Mouse (Mus musculus) brain, embryonic 14.5 days (tissue): Measurements from ENCODE around the gene Pkd1l1. TPM values are rescaled to one million over a fixed set of nuclear protein-coding genes. Genes with fewer than 3 reads are reported as not detected.

Experiments
- DNase-seq: peaks from one replicate; pipeline ENCODE4 v3.0.0-alpha.2; 2011; ENCODE audit warnings: low read depth
- CTCF ChIP-seq: fragments of 200-500 bp; IDR thresholded peaks from 2 replicates; pipeline ENCODE4 v1.5.1; 2012; ENCODE audit warnings: inconsistent platforms, mild to moderate bottlenecking, moderate library complexity, borderline replicate concordance; ENCODE audit not compliant: insufficient read depth, insufficient read length; ENCODE audit errors: extremely low read depth
- POLR2A ChIP-seq: fragments of 200-500 bp; IDR thresholded peaks from 2 replicates; pipeline ENCODE4 v1.6.1; 2012; ENCODE audit warnings: mild to moderate bottlenecking, inconsistent platforms, borderline replicate concordance; ENCODE audit not compliant: poor library complexity, insufficient read depth, insufficient read length, severe bottlenecking; ENCODE audit errors: extremely low read depth
- polyA plus RNA-seq: library from polyadenylated mRNA; depleted of rRNA; stranded (reverse); fragments of >200 nt; gene quantifications from 2 replicates; pipeline ENCODE4 v1.2.3, GENCODE M21; 2012; rRNA removed

Gene Pkd1l1
- polyA plus RNA-seq, 1 experiment, result 0.10 TPM

DNA sequence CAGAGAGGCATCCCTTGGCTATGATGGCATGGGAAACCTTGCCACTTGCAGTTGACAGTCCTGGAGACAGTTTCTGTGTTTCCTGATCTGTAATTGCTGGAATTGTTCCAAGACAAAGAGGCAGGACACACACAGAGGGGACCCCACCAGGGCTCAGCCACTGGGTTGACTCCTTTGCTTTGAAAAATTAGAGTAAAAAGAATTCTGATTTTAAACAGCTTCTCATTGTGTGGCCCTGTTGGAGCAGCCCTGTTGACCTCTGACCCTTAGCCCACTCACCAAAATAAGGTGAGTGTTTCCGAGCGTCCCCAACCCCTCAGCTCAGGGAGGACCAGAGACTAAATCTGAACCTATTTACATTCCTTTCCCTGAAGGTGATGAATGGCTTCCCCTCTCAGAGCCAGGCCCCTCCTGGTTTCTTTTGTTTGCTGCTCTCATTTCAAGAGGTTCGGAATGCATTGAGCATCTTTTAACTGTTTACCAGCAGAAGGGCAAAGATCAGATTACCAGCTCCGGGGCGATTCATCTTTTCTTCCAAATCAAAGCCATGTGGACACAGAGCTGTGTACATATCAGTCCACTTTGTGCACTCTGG lies 161.5 kb downstream of the Pkd1l1 start:
- no peak for DNase-seq
- TF ChIP-seq CTCF, result no peak
- TF ChIP-seq POLR2A, result no peak

DNA sequence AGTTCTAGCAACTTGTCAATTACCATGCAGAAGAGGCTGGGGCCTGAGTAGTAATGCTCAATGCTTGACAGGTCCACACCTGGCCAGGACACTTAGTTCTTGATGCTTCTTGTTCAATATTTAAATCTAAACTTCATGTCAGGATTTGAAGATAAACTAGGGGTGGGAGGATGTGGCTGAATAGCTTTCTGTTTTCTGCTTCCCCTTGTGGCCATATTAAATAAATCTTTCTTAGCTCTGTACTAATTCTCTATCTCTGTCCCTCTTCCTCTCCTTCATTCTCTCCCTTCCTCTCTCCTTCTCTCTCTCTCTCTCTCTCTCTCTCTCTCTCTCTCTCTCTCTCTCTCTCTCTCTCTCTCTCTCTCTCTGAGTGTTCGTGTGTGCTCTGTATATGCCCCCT lies 163.4 kb downstream of the Pkd1l1 start:
- TF ChIP-seq CTCF (no peak), POLR2A (no peak)
- no peak for DNase-seq

DNA sequence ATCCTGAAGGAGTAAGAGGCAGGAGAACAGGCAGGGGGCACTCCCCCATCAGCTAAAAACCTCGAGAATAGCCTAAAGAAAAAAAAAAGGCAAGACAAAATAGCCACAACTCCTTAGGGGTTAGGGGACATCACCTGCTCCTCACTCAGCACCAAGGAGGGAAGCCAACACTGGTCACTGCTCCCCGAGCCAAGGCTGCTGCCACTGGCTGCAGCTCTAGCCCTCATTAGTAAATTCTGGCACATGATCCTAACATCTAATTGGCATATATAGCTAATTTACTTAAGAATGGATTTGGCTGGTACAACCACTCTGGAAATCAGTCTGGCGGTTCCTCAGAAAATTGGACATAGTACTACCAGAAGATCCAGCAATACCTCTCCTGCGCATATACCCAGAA lies 166.1 kb downstream of the Pkd1l1 start:
- peak; percentile 63 for DNase-seq
- TF ChIP-seq POLR2A (no peak), CTCF (no peak)

DNA sequence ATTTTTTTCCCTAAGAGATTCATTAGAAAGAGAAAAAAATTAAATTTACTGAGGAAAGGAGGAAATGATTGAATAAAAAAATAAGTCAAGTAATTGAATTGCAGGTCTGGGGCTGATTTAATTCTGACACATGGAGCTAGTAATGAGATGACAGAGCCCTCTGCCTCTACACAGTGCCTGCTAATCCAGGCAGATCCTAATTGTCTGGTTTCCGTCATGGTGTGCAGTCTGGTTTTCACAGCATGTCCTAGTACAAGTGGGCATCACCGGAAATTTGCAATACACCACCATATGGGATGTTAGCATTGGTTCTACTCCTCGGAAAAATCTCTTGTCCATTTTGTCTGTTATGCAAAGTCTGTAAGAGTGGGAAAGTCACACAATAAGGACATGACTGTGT lies 168.9 kb downstream of the Pkd1l1 start:
- TF ChIP-seq POLR2A (no peak), CTCF (no peak)
- peak; percentile 30 for DNase-seq

DNA sequence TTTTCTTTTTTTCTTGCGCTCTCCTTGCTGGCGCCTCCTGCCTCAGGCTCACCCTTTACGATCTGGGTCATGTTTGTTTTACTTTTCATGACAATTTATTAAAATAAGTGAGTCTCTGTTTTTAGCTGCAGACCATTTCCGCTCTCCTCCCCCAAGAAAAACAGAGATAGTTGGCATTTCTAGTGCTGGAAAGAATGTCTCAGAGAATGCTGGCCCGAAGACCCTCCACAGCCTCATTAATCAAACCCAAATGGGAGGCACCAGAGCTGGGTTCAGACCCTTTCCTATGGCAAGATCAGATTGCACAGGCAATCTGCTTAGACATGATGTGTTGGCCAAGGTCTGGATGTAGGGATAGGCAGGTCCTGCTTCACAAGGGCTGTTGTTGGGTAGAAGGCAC lies 175.6 kb downstream of the Pkd1l1 start:
- TF ChIP-seq CTCF (no peak), POLR2A (no peak)
- no peak for DNase-seq

DNA sequence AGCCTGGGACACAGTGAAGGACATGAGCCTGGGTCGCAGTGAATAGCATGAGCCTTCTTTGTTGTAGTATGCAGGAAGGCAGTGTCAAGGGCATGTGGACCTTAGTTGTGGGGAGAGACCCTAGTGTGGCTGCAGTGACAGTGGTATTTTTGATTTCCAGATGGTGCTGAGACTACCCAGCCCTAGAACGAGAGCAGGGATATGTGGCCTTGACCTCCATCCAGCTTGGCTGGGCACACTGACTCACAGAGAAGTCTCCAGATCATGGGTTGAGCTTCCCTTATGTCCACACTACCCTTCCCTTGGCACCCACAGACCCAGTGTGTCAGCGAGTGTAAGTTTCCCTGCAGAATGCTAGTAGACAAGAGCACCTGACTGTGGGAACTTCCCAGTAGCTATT lies 178.0 kb downstream of the Pkd1l1 start:
- DNase-seq, result no peak
- TF ChIP-seq POLR2A (no peak), CTCF (no peak)

DNA sequence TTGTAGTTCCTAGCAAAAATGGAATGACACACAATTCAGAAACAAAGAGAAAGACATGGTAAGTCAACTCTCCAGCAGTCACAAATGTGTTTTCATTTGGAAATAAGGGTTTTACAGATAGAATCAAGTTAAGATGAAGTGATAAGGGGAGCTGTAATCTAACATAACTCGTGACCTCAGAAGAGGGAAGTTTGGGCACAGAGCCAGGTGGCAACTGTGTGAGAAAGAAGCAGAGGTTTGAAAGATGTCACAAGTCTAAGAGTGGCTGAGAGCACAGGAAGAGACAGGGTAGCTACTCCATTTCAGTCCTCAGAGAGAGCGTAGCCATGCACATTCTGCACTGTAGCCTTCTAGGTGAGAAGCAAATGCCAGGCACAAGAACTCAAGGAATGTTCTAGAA lies 180.9 kb downstream of the Pkd1l1 start:
- no peak for DNase-seq
- TF ChIP-seq POLR2A (no peak), CTCF (no peak)

DNA sequence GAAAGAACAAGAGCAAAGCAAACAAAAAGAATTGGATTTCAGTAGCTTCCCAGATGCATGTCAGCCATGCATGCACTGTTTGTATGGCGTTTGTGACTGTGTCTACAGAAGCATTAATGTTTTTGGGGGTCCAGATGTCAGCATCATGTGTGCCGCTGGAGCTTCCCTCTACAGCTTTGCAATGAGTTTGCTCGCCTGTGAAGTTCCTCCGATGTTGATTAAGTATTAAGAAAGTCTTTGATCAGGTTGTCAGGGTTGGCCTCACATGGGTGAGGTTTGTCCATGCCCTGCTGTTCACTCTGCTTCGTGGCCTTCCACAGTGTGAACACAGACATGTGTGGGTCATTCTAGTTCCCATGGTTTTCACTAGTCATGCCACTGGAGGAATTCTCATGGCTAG lies 183.9 kb downstream of the Pkd1l1 start:
- no peak for DNase-seq
- no peak for TF ChIP-seq CTCF
- TF ChIP-seq POLR2A, result no peak

DNA sequence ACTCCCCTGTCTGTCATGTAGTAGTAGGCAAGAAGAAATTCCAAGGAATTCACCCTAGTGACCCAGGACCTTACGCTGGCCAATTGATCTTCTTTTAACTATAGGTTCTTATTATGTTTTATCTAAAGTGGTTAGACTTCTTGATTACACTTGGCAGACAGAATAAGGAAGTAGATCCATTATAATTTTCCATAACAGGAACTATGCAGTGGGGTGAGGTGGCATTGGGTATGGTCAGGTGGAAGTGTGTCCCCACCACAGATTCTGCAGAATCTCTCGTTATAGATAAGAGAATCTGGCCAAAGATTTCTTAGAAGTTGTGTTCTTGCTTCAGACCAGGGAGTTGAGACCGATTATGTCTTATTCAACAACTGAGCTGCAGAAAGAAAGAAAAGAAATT lies 185.5 kb downstream of the Pkd1l1 start:
- DNase-seq, result no peak
- TF ChIP-seq POLR2A (no peak), CTCF (no peak)

DNA sequence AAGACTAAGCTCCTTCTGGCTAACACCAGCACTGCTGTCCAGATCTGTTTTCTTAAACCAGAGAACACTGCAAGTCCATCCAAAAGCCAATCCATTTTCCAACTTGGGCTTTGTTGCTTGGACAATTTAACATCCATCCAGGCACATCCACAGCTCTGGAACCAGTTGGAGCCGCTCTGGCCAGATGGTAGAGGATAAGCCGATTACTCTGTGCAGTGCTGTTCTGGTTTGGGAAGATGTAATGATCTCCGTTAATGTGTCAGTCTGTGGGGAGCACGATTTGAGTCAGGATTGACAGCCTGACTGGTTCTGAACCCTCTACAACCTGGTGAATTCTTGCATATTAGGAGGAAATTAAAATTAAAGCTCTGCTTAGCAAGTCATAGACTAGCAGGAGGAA lies 188.7 kb downstream of the Pkd1l1 start:
- no peak for TF ChIP-seq POLR2A
- TF ChIP-seq CTCF, result no peak
- DNase-seq, result no peak

DNA sequence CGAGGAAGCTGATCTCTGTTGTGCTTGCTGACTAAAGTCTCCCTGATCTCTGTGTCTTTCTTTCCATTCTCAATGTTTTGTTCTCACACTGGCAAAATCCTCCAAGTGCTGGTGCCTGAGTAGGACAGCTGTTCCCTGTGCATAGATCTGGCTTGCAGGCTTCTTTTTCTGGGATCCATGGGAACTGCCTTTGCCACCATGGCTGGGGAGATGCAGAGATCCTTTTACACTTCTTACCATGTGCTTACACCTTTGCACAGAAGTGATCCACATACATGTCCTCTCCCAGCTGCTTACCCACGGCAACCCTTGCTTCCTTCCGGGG lies 191.0 kb downstream of the Pkd1l1 start:
- DNase-seq, result no peak
- TF ChIP-seq POLR2A, result no peak

DNA sequence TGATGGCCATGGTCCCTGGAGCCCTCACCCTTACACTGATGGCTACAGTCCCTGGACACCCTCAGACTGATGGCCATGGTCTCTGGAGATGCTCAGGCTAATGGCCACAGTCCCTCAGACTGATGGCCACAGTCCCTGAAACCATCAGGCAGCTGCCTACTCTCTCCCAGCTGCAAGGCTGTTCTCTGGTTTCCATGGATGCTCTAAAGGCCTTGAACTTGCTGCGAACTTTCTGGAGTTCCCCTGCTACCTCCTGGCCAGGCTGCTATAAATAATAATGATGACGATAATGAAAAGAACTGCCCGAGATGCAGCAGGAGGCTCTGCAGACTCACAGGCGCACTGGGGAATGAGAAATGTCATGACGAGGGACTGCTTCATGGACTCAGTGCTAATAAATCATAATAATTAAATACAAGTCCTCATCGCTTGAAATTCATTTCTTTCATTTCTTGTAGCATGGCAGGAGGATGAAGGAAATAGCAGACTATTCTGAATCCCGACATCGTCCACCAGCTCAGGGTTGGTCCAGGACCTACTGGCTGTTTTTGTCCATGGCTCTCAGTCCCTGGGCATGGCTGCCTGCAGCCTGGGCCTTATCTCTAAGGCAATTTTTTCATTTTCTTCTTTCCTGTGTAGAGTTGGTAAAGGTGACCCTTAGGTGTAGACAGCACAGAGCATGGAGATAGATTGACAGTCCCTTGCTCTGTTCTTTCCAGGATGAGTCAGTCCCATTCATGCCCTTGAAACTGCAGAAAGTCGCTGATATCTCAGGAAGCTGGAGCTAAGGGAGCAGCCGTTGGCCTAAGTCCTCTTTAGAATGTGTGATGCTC lies 191.5 kb downstream of the Pkd1l1 start:
- no peak for DNase-seq
- TF ChIP-seq POLR2A, result no peak
- no peak for TF ChIP-seq CTCF

DNA sequence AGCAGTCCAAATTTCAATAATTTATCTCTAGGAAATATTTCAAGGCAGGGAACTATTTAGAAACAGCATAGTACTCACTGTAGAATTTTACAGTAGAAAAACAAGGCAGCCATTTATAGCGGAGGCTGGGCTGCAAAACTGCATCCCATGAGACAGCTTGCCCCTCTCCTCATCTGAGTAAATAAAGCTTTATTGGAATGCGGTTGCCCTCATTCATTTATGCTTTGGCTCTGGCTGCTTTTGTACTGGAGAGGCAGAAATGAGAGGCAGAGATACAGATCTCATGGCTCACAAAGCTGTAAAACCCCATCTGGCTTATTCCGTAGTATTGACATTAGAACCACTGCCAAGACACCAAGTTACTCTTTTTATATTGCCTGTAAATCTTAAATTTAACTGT lies 193.6 kb downstream of the Pkd1l1 start:
- DNase-seq, result peak; percentile 60
- no peak for TF ChIP-seq POLR2A
- TF ChIP-seq CTCF, result no peak

Other genes starting within 250 kb of the Pkd1l1 start
- gene Hus1, start 37.9 kb upstream of the Pkd1l1 start, polyA plus RNA-seq, result 12.0 and 13.3 TPM in 2 replicates
- 1.0 and 1.1 TPM in 2 replicates for gene Gm11992, start 75.3 kb upstream of the Pkd1l1 start, polyA plus RNA-seq
- 0.05 TPM in 1 of 2 replicates, not detected in the other for gene Sun3, start 75.7 kb upstream of the Pkd1l1 start, polyA plus RNA-seq
- gene Upp1, start 144.8 kb upstream of the Pkd1l1 start, polyA plus RNA-seq, result 2.6 and 3.2 TPM in 2 replicates
- 0.01 and 0.03 TPM in 2 replicates for gene Abca13, start 218.7 kb upstream of the Pkd1l1 start, polyA plus RNA-seq